Mouse (Mus musculus) hindbrain, embryonic 11.5 days (tissue): Measurements from ENCODE around the gene Zfp429. TPM values are rescaled to one million over a fixed set of nuclear protein-coding genes. Genes with fewer than 3 reads are reported as not detected.
"Not testable (repeated sequence)": the region's sequence is repeated elsewhere in the genome, so short reads cannot be mapped to it uniquely, and the experiment has no call there.

ENCODE experiments used
- ATAC-seq: fragments of 200-750 bp; cut with Nextera tagmentation; 2 replicates; pipeline ENCODE4 v1.8.0; 2017; ENCODE audit warnings: mild to moderate bottlenecking, moderate TSS enrichment, moderate library complexity; ENCODE audit not compliant: low FRiP score
- DNase-seq: peaks from one replicate; pipeline ENCODE4 v3.0.0-alpha.2; 2015; ENCODE audit warnings: low spot score
- H3K27ac ChIP-seq: fragments of 300-500 bp; sonication (generic); 2 replicates; pipeline ENCODE4 v1.5.1; 2014; ENCODE audit warnings: mild to moderate bottlenecking, low read depth, low read length
- H3K27me3 ChIP-seq: fragments of 300-500 bp; sonication (generic); 2 replicates; pipeline ENCODE4 v1.6.1; 2014; ENCODE audit warnings: mild to moderate bottlenecking, low read length, moderate library complexity, mixed read lengths; ENCODE audit not compliant: control insufficient read depth, insufficient read depth
- H3K36me3 ChIP-seq: fragments of 300-500 bp; sonication (generic); 2 replicates; pipeline ENCODE4 v1.6.1; 2014; ENCODE audit warnings: mild to moderate bottlenecking, low read length, moderate library complexity, mixed read lengths; ENCODE audit not compliant: control insufficient read depth, insufficient read depth
- H3K4me1 ChIP-seq: fragments of 300-500 bp; sonication (generic); replicated peaks from 2 replicates; pipeline ENCODE4 v1.6.1; 2014; ENCODE audit warnings: low read length, mixed read lengths; ENCODE audit not compliant: control insufficient read depth, insufficient read depth
- H3K4me2 ChIP-seq: fragments of 300-500 bp; sonication (generic); replicated peaks from 2 replicates; pipeline ENCODE4 v1.6.1; 2014; ENCODE audit warnings: mild to moderate bottlenecking, low read depth, low read length
- H3K4me3 ChIP-seq: fragments of 300-500 bp; sonication (generic); 2 replicates; pipeline ENCODE4 v1.5.1; 2014; ENCODE audit warnings: low read depth, low read length
- H3K9ac ChIP-seq: fragments of 300-500 bp; sonication (generic); 2 replicates; pipeline ENCODE4 v1.6.1; 2014; ENCODE audit warnings: low read depth, low read length
- H3K9me3 ChIP-seq: fragments of 300-500 bp; sonication (generic); 2 replicates; pipeline ENCODE4 v1.6.1; 2016; ENCODE audit warnings: low read length; ENCODE audit not compliant: control insufficient read depth
- WGBS: fragments of 180-500 bp; shearing (Covaris S2); extraction: QIAGEN DNeasy Blood & Tissue Kit; methylation state at CpG from one replicate; pipeline ENCODE4 v1.1.7; 2014; 5-methylcytosine and 5-hydroxymethylcytosine counted together
- polyA plus RNA-seq: library from polyadenylated mRNA; unstranded; fragments of >200 nt; fragmentation: Nextera tagmentation; extraction: Ambion mirVana; gene quantifications from 2 replicates; pipeline ENCODE4 v1.2.1, GENCODE M21; 2014

The Zfp429 gene
- polyA plus RNA-seq = 3.2 and 4.3 TPM in 2 replicates

GRCm38 (mm10) chr13:67399183-67399903 lies at the start of gene Zfp429:
Gene Zfp429 (minus strand): TSS chr13:67399819.
- 3% methylated on average over 14 of the region's 16 CpGs for WGBS
- H3K9ac ChIP-seq = peak within 1 kb of the TSS; percentile 41
- not testable (repeated sequence) for H3K27me3 ChIP-seq, H3K4me1 ChIP-seq, H3K27ac ChIP-seq, H3K36me3 ChIP-seq, H3K9me3 ChIP-seq
- H3K4me2 ChIP-seq = peak within 1 kb of the TSS; percentile 54
- H3K4me3 ChIP-seq = peak within 1 kb of the TSS; percentile 49
- DNase-seq = peak; percentile 75
- peak; percentile 96 for ATAC-seq

- not testable (repeated sequence) for DNase-seq, H3K27ac ChIP-seq, ATAC-seq, H3K27me3 ChIP-seq, H3K4me3 ChIP-seq, H3K4me2 ChIP-seq, H3K4me1 ChIP-seq, H3K36me3 ChIP-seq, H3K9me3 ChIP-seq, H3K9ac ChIP-seq
- no CpG with 5 or more reads among the region's 3 CpGs for WGBS
Measured at GRCm38 (mm10) chr13:67437095-67437494, 37.5 kb upstream of the Zfp429 start.

DNA sequence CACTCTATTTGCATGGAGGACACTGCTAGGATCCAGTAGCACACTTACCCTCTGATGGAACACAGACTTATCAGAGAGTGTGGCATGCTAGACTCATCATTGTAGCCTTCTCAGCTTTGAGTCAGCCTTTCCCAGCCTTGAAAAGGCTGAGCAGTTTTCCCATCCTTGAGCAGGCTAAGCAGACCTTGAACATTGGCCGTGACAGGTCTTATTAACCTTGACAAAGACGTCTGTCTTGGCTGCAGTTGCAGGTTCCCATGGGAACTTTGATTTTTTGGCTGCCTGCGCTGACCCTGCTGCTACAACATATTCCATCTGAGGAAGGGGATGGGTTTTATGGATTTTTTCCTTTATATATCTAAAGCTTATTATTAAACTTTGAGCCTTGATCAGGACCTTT lies 28.5 kb upstream of the Zfp429 start:
- DNase-seq (no peak), ATAC-seq (no peak)
- Histone ChIP-seq H3K9me3 (no peaks in the 10 kb centered on the region), H3K4me3 (no peak overlapping the region), H3K9ac (no peak overlapping the region), H3K27ac (no peak overlapping the region), H3K4me2 (no peak overlapping the region), H3K27me3 (no peaks in the 10 kb centered on the region), H3K36me3 (no peaks in the 10 kb centered on the region), H3K4me1 (no peaks in the 10 kb centered on the region)
- 81% methylated on average over 3 of the region's 3 CpGs for WGBS

DNA sequence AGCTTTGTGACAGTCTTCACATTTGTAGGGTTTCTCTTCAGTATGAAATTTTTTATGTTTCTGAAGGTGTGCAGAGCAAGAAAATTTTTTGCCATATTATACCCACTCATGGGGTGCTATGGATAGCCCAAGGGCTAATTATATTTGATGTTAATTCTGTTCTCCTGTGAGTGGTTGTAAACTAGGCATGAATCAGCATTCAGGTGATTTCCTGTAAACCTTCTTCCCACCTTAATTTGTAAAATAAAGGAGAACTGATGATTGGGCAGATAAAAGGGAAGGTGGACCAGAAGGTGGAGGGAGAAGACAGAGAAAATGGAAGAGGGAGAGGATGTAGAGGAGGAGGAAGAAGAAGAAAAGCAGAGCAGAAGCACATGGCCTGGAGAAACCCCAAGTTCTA lies 26.1 kb upstream of the Zfp429 start:
- H3K4me1 ChIP-seq, H3K9me3 ChIP-seq, H3K4me3 ChIP-seq, ATAC-seq, DNase-seq, H3K36me3 ChIP-seq, H3K27me3 ChIP-seq, H3K27ac ChIP-seq, H3K4me2 ChIP-seq, H3K9ac ChIP-seq: not testable (repeated sequence)

GRCm38 (mm10) chr13:67422532-67422931 lies 22.9 kb upstream of the Zfp429 start:
- not testable (repeated sequence) for H3K27me3 ChIP-seq, H3K4me3 ChIP-seq, H3K4me1 ChIP-seq, H3K4me2 ChIP-seq, H3K9ac ChIP-seq, H3K9me3 ChIP-seq, DNase-seq, H3K36me3 ChIP-seq, H3K27ac ChIP-seq, ATAC-seq
- 88% methylated on average over 2 of the region's 2 CpGs for WGBS

- ATAC-seq (peak; percentile 81), DNase-seq (peak; percentile 68)
- Histone ChIP-seq H3K27me3 (no peaks in the 10 kb centered on the region), H3K36me3 (no peaks in the 10 kb centered on the region), H3K4me1 (no peaks in the 10 kb centered on the region), H3K9ac (peak within 1 kb of the TSS; percentile 58), H3K9me3 (no peaks in the 10 kb centered on the region), H3K4me2 (peak within 1 kb of the TSS; percentile 76), H3K27ac (no peak within 1 kb of the TSS), H3K4me3 (peak within 1 kb of the TSS; percentile 55)
- WGBS = 4% methylated on average over 22 of the region's 22 CpGs
Measured at GRCm38 (mm10) chr13:67421207-67421857, 21.7 kb upstream of the Zfp429 start, which contains the start of gene Zfp459. Gene Zfp459 (minus strand): TSS chr13:67421418.

DNA sequence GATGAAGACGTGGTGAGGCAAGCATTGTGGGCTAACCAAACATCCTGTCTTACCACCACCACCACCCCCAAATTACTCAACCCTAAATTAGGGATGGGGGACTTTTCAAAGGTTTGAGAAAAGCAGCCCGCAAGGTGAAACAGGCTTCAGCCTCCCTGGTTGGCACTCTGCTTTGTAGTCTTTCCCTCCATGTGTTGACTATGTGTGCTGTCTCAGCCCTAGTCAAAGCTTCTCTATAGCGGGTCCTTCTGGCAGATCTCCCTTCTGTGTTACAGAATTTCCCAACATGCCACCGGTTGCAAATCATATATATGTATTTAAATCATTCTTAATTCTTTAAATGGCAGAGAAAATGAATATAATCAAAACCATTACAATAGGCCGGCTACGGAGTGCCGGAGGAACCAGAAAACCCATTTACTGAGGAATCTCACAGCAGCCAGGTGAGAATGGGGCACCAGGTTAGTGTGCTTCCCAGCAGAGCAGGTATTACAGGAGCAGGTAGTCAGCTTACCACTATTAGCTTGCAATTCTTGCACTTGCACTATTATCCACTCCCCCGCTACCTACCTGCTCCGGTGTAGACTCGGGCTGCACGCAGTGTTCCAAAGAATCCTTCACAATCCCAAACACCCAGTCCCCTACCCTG lies 21.1 kb upstream of the Zfp429 start:
- H3K4me3 ChIP-seq = peak overlapping the region; percentile 55
- 40% methylated on average over 11 of the region's 11 CpGs for WGBS
- H3K4me2 ChIP-seq = peak overlapping the region; percentile 76
- H3K27ac ChIP-seq = no peak overlapping the region
- no peaks in the 10 kb centered on the region for H3K27me3 ChIP-seq
- DNase-seq (no peak), ATAC-seq (peak; percentile 23; the same call in 1 of the 2 replicates)
- H3K9me3 ChIP-seq = no peaks in the 10 kb centered on the region
- peak overlapping the region; percentile 58 for H3K9ac ChIP-seq
- H3K36me3 ChIP-seq = no peaks in the 10 kb centered on the region
- H3K4me1 ChIP-seq = no peaks in the 10 kb centered on the region

GRCm38 (mm10) chr13:67416811-67417210 lies 17.2 kb upstream of the Zfp429 start:
- no peak overlapping the region for H3K27ac ChIP-seq
- no peaks in the 10 kb centered on the region for H3K36me3 ChIP-seq
- H3K4me1 ChIP-seq = no peaks in the 10 kb centered on the region
- WGBS = 92% methylated on average over 3 of the region's 3 CpGs
- no peaks in the 10 kb centered on the region for H3K9me3 ChIP-seq
- DNase-seq = no peak
- ATAC-seq = no peak
- no peaks in the 10 kb centered on the region for H3K27me3 ChIP-seq
- no peak overlapping the region for H3K4me2 ChIP-seq
- H3K9ac ChIP-seq = no peak overlapping the region
- no peak overlapping the region for H3K4me3 ChIP-seq
